Mouse (Mus musculus) neural tube, embryonic 11.5 days (tissue): Measurements from ENCODE around the gene Cdkal1. TPM values are rescaled to one million over a fixed set of nuclear protein-coding genes. Genes with fewer than 3 reads are reported as not detected.

Experiments used
- ATAC-seq: fragments of 200-750 bp; cut with Nextera tagmentation; 2 replicates; pipeline ENCODE4 v1.8.0; 2017; ENCODE audit warnings: moderate number of reproducible peaks, mild to moderate bottlenecking, moderate TSS enrichment, moderate library complexity; ENCODE audit not compliant: insufficient read depth, low FRiP score, low TSS enrichment
- DNase-seq: peaks from one replicate; pipeline ENCODE4 v3.0.0-alpha.2; 2015; ENCODE audit warnings: low spot score
- H3K27ac ChIP-seq: fragments of 300-500 bp; sonication (generic); 2 replicates; pipeline ENCODE4 v1.5.1; 2014; ENCODE audit warnings: low read depth, mild to moderate bottlenecking, low read length
- H3K27me3 ChIP-seq: fragments of 300-500 bp; sonication (generic); 2 replicates; pipeline ENCODE4 v1.6.1; 2014; ENCODE audit warnings: mild to moderate bottlenecking, low read length, mixed read lengths; ENCODE audit not compliant: control insufficient read depth, insufficient read depth
- H3K36me3 ChIP-seq: fragments of 300-500 bp; sonication (generic); 2 replicates; pipeline ENCODE4 v1.6.1; 2014; ENCODE audit warnings: mild to moderate bottlenecking, low read length, moderate library complexity, mixed read lengths; ENCODE audit not compliant: control insufficient read depth, insufficient read depth
- H3K4me1 ChIP-seq: fragments of 300-500 bp; sonication (generic); 2 replicates; pipeline ENCODE4 v1.6.1; 2014; ENCODE audit warnings: low read length, mixed read lengths; ENCODE audit not compliant: control insufficient read depth, insufficient read depth
- H3K4me2 ChIP-seq: fragments of 300-500 bp; sonication (generic); 2 replicates; pipeline ENCODE4 v1.6.1; 2014; ENCODE audit warnings: low read depth, mild to moderate bottlenecking, moderate library complexity
- H3K4me3 ChIP-seq: fragments of 300-500 bp; sonication (generic); 2 replicates; pipeline ENCODE4 v1.5.1; 2014; ENCODE audit warnings: low read depth, low read length
- H3K9ac ChIP-seq: fragments of 300-500 bp; sonication (generic); 2 replicates; pipeline ENCODE4 v1.6.1; 2014; ENCODE audit warnings: mild to moderate bottlenecking, low read length
- H3K9me3 ChIP-seq: fragments of 300-500 bp; sonication (generic); 2 replicates; pipeline ENCODE4 v1.6.1; 2016; ENCODE audit warnings: low read length; ENCODE audit not compliant: control insufficient read depth
- WGBS: fragments of 180-500 bp; shearing (Covaris S2); extraction: QIAGEN DNeasy Blood & Tissue Kit; methylation state at CpG from one replicate; pipeline ENCODE4 v1.1.7; 2014; 5-methylcytosine and 5-hydroxymethylcytosine counted together
- polyA plus RNA-seq: library from polyadenylated mRNA; unstranded; fragments of >200 nt; fragmentation: Nextera tagmentation; extraction: Ambion mirVana; gene quantifications from 2 replicates; pipeline ENCODE4 v1.2.1, GENCODE M21; 2014

Cdkal1 gene
- polyA plus RNA-seq, 1 experiment from 2014 or later = 27.5 TPM

- H3K27me3 ChIP-seq = no peaks in the 10 kb centered on the region
- DNase-seq (no peak), ATAC-seq (no peak)
- no peak overlapping the region for H3K4me3 ChIP-seq
- no peak overlapping the region for H3K9ac ChIP-seq
- 77% methylated on average over 4 of the region's 4 CpGs for WGBS
- peaks cover 2% of the 10 kb centered on the region; the same call in 1 of the 2 replicates for H3K4me1 ChIP-seq
- no peak overlapping the region for H3K4me2 ChIP-seq
- H3K27ac ChIP-seq = no peak overlapping the region
- no peaks in the 10 kb centered on the region for H3K9me3 ChIP-seq
- no peaks in the 10 kb centered on the region for H3K36me3 ChIP-seq
Observed at GRCm38 (mm10) chr13:29194946-29195345, 660.5 kb downstream of the Cdkal1 start.

DNA sequence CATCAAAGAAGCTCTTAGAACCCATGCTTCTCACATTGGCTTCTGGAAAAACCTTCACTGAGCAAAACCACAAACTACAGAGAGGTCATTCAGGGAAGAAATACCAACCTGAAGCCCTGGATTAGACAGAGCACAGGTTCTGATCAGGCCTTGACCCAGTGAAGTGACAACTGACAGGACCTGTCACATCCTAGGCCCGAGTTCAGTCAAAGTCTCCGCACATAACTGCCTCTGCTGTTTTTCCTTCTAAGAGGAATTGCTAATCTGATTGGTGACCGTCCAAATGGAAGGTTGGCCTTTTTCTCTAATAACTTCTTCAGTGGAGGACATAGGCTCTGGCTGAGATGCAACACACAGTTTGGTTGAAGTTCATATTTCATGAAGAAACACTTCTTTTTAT, 662.8 kb downstream of the Cdkal1 start:
- 86% methylated on average over 3 of the region's 3 CpGs for WGBS

GRCm38 (mm10) chr13:29190548-29190947, 664.9 kb downstream of the Cdkal1 start:
- ATAC-seq = no peak
- H3K36me3 ChIP-seq = no peaks in the 10 kb centered on the region
- H3K27me3 ChIP-seq = no peaks in the 10 kb centered on the region
- no peak overlapping the region for H3K4me3 ChIP-seq
- H3K27ac ChIP-seq = no peak overlapping the region
- no peaks in the 10 kb centered on the region for H3K4me1 ChIP-seq
- H3K9me3 ChIP-seq = no peaks in the 10 kb centered on the region
- no peak overlapping the region for H3K4me2 ChIP-seq
- no peak overlapping the region for H3K9ac ChIP-seq
- 67% methylated on average over 7 of the region's 7 CpGs for WGBS
- no peak for DNase-seq

More for the DNA sequence above, 662.8 kb downstream of the Cdkal1 start:
- H3K9me3 ChIP-seq = no peaks in the 10 kb centered on the region
- no peak overlapping the region for H3K9ac ChIP-seq
- no peak overlapping the region for H3K4me2 ChIP-seq
- no peak overlapping the region for H3K4me3 ChIP-seq
- no peaks in the 10 kb centered on the region for H3K36me3 ChIP-seq
- H3K4me1 ChIP-seq = peaks cover 2% of the 10 kb centered on the region; the same call in 1 of the 2 replicates
- no peaks in the 10 kb centered on the region for H3K27me3 ChIP-seq
- H3K27ac ChIP-seq = no peak overlapping the region
- no peak for ATAC-seq
- DNase-seq = no peak

GRCm38 (mm10) chr13:29186748-29187147, 668.7 kb downstream of the Cdkal1 start:
- no peaks in the 10 kb centered on the region for H3K36me3 ChIP-seq
- H3K27ac ChIP-seq = no peak overlapping the region
- no peak overlapping the region for H3K4me2 ChIP-seq
- no peak for ATAC-seq
- no peak overlapping the region for H3K9ac ChIP-seq
- WGBS = 94% methylated on average over 5 of the region's 5 CpGs
- H3K4me1 ChIP-seq = no peaks in the 10 kb centered on the region
- no peaks in the 10 kb centered on the region for H3K27me3 ChIP-seq
- no peaks in the 10 kb centered on the region for H3K9me3 ChIP-seq
- H3K4me3 ChIP-seq = no peak overlapping the region
- no peak for DNase-seq

DNA sequence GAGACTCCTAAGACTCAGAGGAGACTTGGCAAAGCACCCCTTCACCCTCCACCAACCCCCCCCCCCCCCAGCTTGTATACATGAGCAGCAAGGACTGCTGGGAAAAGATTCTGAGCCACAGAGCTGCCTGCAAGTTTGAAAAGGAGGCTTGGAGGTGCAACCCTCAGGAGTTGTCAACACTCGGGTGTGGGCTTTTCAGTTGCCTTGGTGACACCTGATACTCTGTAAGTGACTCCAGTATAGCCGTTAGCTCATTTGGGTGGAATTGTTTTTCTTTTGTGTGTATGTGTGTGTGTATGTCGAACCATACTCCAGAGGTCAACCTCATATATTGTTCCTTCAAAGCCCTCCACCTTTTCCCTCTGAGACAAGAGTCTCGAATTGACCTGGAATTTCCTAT, 669.9 kb downstream of the Cdkal1 start:
- no peak overlapping the region for H3K4me2 ChIP-seq
- H3K36me3 ChIP-seq = no peaks in the 10 kb centered on the region
- no peak overlapping the region for H3K4me3 ChIP-seq
- no peaks in the 10 kb centered on the region for H3K27me3 ChIP-seq
- no peak overlapping the region for H3K9ac ChIP-seq
- no peak overlapping the region for H3K27ac ChIP-seq
- WGBS = 51% methylated on average over 4 of the region's 4 CpGs
- no peaks in the 10 kb centered on the region for H3K9me3 ChIP-seq
- no peaks in the 10 kb centered on the region for H3K4me1 ChIP-seq
- no peak for ATAC-seq
- DNase-seq = no peak

DNA sequence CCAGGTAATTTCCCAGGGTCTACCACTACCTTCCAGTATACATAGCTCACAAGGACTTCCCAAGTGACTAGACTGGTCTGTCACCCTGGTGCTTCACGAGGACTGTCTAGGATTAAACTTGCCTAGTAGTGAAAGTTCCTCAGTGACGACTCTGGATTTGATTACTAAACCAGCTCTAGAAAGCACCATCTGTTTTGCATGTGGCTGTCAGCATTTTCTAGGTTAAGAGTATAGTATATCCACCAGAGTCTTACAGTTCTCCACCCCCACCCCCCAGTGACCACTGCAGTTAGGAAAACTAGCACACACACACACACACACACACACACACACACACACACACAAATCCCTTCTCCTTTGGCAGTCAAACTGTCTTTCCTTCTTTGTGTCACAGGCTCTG, 670.9 kb downstream of the Cdkal1 start:
- Histone ChIP-seq H3K9me3 (no peaks in the 10 kb centered on the region), H3K27ac (no peak overlapping the region), H3K4me3 (no peak overlapping the region), H3K9ac (no peak overlapping the region), H3K4me2 (no peak overlapping the region), H3K27me3 (no peaks in the 10 kb centered on the region), H3K4me1 (no peaks in the 10 kb centered on the region), H3K36me3 (no peaks in the 10 kb centered on the region)
- ATAC-seq = no peak
- 70% methylated on average over 2 of the region's 2 CpGs for WGBS
- DNase-seq = no peak

GRCm38 (mm10) chr13:29179861-29180260, 675.6 kb downstream of the Cdkal1 start:
- Histone ChIP-seq H3K4me1 (no peaks in the 10 kb centered on the region), H3K4me2 (no peak overlapping the region), H3K27me3 (no peaks in the 10 kb centered on the region), H3K4me3 (no peak overlapping the region), H3K27ac (no peak overlapping the region), H3K36me3 (no peaks in the 10 kb centered on the region), H3K9ac (no peak overlapping the region), H3K9me3 (no peaks in the 10 kb centered on the region)
- DNase-seq (no peak), ATAC-seq (no peak)
- 93% methylated on average over 4 of the region's 4 CpGs for WGBS

GRCm38 (mm10) chr13:29179260-29179659, 676.2 kb downstream of the Cdkal1 start:
- no peaks in the 10 kb centered on the region for H3K27me3 ChIP-seq
- H3K4me1 ChIP-seq = no peaks in the 10 kb centered on the region
- ATAC-seq (no peak), DNase-seq (no peak)
- no peak overlapping the region for H3K9ac ChIP-seq
- no peak overlapping the region for H3K27ac ChIP-seq
- no peaks in the 10 kb centered on the region for H3K36me3 ChIP-seq
- H3K9me3 ChIP-seq = no peaks in the 10 kb centered on the region
- WGBS = 89% methylated on average over 4 of the region's 4 CpGs
- no peak overlapping the region for H3K4me3 ChIP-seq
- H3K4me2 ChIP-seq = no peak overlapping the region

- H3K27me3 ChIP-seq = no peaks in the 10 kb centered on the region
- WGBS = 36% methylated on average over 5 of the region's 5 CpGs
- no peak overlapping the region for H3K9ac ChIP-seq
- no peak overlapping the region for H3K27ac ChIP-seq
- H3K9me3 ChIP-seq = no peaks in the 10 kb centered on the region
- H3K4me2 ChIP-seq = no peak overlapping the region
- H3K36me3 ChIP-seq = no peaks in the 10 kb centered on the region
- no peak for DNase-seq
- ATAC-seq = no peak
- no peak overlapping the region for H3K4me3 ChIP-seq
- no peaks in the 10 kb centered on the region for H3K4me1 ChIP-seq
Observed at GRCm38 (mm10) chr13:29177889-29178486, 677.5 kb downstream of the Cdkal1 start.
